Mouse (Mus musculus): ENCODE data around the gene Fgf18.

GRCm38 (mm10) chr11:33127058-33127457, 20.1 kb downstream of the Fgf18 start:
- TF ChIP-seq HCFC1 (IDR thresholded peaks at IDR 0.05; ENCODE audit: low read depth, low read length): no peak
- TF ChIP-seq POLR2AphosphoS2 (IDR thresholded peaks at IDR 0.05; ENCODE audit: low read depth, low read length): no peak
- no peak for TF ChIP-seq EP300 (IDR thresholded peaks at IDR 0.05; ENCODE audit: low read length)
- no peak for TF ChIP-seq UBTF (IDR thresholded peaks at IDR 0.05; ENCODE audit: low read depth, low read length)
- no peak for TF ChIP-seq POLR2A (IDR thresholded peaks at IDR 0.05; ENCODE audit: low read depth, low read length)
- no peak for TF ChIP-seq CTCF (conservative IDR thresholded peaks at IDR 0.05 in 1 of 2, IDR thresholded peaks at IDR 0.05 in 1 of 2; ENCODE audit: low read depth in 2 of 2, low read length in 2 of 2)
- no peak for TF ChIP-seq ETS1 (conservative IDR thresholded peaks at IDR 0.05; ENCODE audit: low read depth, low read length)
- TF ChIP-seq BHLHE40 (IDR thresholded peaks at IDR 0.05; ENCODE audit: low read depth, low read length): no peak
- no peak for TF ChIP-seq USF1 (IDR thresholded peaks at IDR 0.05; ENCODE audit: low read depth, low read length)
